Mouse (Mus musculus) kidney, postnatal 36 days (tissue): Measurements from ENCODE around the gene Olfr578.

Experiments
- DNase-seq, 2 experiments: peaks; one replicate each; pipeline ENCODE4 v3.0.0; 2021 to 2022; ENCODE audit warnings: mixed read lengths in 2 of 2

Gene Olfr578

DNA sequence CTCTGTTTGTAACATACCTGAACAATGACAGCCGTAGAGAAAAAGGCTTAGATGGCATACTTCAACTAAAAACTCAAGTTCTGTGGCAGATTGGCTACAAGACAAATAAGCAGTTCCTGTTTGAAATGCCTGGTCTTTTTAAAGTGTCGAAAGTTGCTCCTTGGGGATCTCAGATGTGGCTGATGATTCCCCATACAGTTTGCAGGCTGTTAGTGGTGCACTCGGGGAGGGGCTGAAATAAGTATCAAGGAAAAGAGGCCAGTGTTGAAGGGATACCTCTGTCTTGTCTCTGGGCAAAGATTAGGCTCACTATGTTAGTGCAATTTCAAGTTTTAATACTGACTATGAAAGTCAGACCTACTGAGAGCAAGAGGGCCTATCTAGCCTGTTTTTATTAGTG lies at the start of gene Olfr578:
Gene Olfr578, minus strand, starts transcription at position 101 of the 400 bp plus-strand sequence.
- DNase-seq = no peak

GRCm38 (mm10) chr7:103037724-103038123 lies 48.6 kb upstream of the Olfr578 start, which contains the start of gene Olfr582:
TSS of gene Olfr582 (plus strand) at chr7:103038024.
- no peak for DNase-seq

- no peak for DNase-seq
Observed at GRCm38 (mm10) chr7:102975843-102976242, 13.3 kb downstream of the Olfr578 start, which contains the start of gene Olfr577. TSS of gene Olfr577 (minus strand) at chr7:102975943.

DNA sequence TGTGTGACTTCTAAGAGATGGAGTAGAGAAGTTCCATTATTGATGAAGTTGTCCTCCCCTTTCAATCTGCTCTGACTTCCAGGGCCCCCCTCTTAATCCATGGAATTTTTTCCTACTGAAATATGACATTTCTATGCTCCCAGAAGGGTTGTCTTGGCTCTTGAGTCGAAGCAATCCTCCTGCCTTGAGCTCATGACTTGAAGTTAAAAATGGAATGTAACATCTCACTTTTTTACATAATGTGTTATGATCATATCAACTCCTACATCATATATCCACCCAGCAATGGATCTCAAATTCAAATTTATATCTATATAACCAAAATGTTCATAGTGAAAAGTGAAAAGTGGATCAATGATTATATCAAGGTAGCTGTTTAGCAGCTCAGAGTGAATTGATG lies 14.7 kb downstream of the Olfr578 start:
- DNase-seq = no peak

GRCm38 (mm10) chr7:102962360-102962759 lies 26.8 kb downstream of the Olfr578 start, which contains the start of gene Olfr576:
TSS of gene Olfr576 (plus strand) at chr7:102962660.
- no peak for DNase-seq

- no peak for DNase-seq
Observed at GRCm38 (mm10) chr7:102958593-102958992, 30.5 kb downstream of the Olfr578 start, which contains the start of gene Olfr575. TSS of gene Olfr575 (minus strand) at chr7:102958775.

- no peak for DNase-seq
Observed at GRCm38 (mm10) chr7:102958137-102958536, 31.0 kb downstream of the Olfr578 start.

GRCm38 (mm10) chr7:102950732-102951131 lies 38.4 kb downstream of the Olfr578 start:
- no peak for DNase-seq

DNA sequence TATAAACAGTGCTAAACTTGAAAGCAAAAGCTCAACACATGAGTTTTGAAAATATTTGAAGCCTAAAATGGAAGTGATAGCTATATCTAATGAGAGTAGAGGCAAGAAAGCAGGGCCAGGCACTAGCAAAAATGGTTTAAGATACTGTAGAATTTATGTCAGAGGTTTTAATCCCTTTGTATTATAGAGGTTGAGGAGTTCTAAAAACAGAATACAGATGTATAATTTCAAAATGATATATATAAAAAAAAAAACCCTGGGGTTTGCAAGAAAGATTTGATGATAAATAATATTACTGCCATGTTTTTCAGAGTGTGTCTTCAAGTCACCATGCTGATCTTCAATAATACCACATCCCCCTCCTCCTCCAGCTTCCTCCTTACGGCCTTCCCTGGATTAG lies 41.0 kb downstream of the Olfr578 start, which contains the start of gene Olfr574:
Gene Olfr574, plus strand, starts transcription at position 301 of the 400 bp plus-strand sequence.
- DNase-seq = no peak

DNA sequence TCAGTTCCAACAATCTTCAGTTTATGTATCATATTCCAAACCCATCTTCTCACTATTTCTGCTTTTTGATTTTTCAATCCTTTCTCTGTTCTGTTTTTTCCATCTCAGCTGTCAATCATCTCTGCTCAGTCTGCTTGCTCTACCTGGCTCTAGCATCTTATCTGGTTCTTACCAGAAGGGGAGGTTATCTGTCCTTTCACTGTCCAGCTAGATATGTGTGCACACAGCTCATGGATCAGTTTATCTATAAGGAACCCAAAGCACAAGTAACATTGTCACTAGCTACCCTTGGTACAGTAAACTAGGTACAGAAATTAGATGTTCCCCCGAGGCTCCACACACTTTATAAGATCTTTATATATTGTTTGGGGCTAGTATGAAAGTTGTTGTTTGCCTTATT lies 45.7 kb downstream of the Olfr578 start:
- DNase-seq = no peak

DNA sequence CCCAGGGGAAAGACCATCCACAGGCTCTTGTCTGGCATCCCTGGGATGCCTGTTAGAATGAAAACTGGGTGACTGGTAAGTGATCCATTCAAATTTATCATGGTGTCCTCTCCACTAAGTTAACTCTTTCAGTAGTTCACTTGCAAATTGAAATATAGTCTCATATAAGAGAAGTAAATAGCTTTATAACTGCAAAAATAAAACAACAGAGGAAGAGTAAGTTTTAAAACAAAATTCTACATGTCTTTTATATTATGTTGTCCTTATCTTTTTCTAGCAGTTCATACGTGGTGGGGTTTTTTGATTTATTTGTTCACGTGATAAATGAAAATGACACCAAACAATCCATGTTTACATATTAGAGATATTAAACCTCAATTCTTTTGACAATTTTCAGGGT lies 46.6 kb downstream of the Olfr578 start, which contains the start of gene Olfr573-ps1:
Gene Olfr573-ps1, minus strand, starts transcription at position 101 of the 400 bp plus-strand sequence.
- DNase-seq = no peak
